Mouse (Mus musculus): ENCODE measurements around the gene Ppp2r5c.

DNA sequence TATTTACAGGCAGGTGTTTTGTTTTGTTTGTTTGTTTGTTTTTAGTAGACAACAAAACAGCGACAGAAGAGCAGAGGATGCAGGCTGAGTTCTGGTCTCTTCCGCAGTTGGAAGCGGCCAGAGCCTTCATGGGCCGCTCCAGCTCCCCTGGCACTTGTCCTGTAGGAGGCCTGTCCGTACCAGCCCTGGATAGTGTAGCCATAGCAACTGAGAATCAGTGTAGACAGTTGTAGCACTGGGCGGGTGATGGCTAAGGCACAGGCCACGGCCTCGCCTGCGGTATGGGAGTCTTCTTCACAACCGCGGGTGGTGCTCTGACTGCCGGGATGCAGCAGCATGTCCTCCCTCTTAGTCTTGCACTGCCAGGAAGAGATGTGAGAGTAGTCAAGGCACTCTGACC lies 32.3 kb downstream of the Ppp2r5c start:
- TF ChIP-seq CTCF (IDR thresholded peaks at IDR 0.05 in 2 of 3, conservative IDR thresholded peaks at IDR 0.05 in 1 of 3; ENCODE audit: control insufficient read depth in 1 of 3, insufficient read depth in 1 of 3, low read depth in 2 of 3, low read length in 3 of 3, poor library complexity in 1 of 3, severe bottlenecking in 1 of 3) (no peak), GATA1 (IDR thresholded peaks at IDR 0.05; ENCODE audit: low read depth, low read length) (no peak), KAT2A (conservative IDR thresholded peaks at IDR 0.05; ENCODE audit: low read depth, low read length) (no peak), ETS1 (IDR thresholded peaks at IDR 0.05; ENCODE audit: low read depth, low read length) (no peak), SMC3 (IDR thresholded peaks at IDR 0.05; ENCODE audit: low read depth, low read length) (no peak)

Measured in MEL (cell line).